Mouse (Mus musculus) G1E (cell line): ENCODE results near the gene Tenm2.

Experiments used
- CTCF ChIP-seq: IDR thresholded peaks from 2 replicates; pipeline ENCODE4 v1.5.1; 2012; ENCODE audit warnings: low read depth, low read length, inconsistent platforms, mixed read lengths
- GATA1 ChIP-seq: IDR thresholded peaks from 2 replicates; pipeline ENCODE4 v1.6.1; 2012; ENCODE audit warnings: borderline replicate concordance, low read length, inconsistent platforms, mixed read lengths
- POLR2AphosphoS5 ChIP-seq: IDR thresholded peaks from 2 replicates; pipeline ENCODE4 v1.6.1; 2012; ENCODE audit warnings: low read depth, low read length, inconsistent platforms; ENCODE audit not compliant: insufficient replicate concordance

DNA sequence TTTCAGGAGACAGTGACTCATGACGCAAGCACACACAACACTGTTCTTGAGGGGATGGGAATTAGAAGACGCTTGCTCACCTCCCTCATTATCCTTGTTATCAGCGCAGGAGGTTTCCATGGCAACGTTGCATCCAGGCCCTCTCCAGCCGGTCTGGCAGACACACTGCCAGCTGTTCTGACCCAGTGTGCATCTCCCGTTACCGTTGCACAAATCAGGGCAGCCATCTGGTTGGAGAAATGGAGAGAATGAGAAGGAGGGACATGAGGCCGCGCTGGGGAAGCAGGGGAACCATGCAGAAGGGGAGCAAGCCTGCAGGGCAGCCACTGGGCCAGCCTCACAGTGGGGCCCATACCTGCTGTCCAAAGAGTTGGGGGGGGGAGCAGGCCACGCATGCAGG lies 1129.1 kb downstream of the Tenm2 start:
- TF ChIP-seq CTCF (no peak), GATA1 (no peak), POLR2AphosphoS5 (no peak)
